Mouse (Mus musculus) liver, embryonic 14.5 days (tissue): ENCODE data around the gene Mical3.

Experiments used
- CTCF ChIP-seq: IDR thresholded peaks from 2 replicates; pipeline ENCODE4 v1.5.1; 2016; ENCODE audit warnings: antibody characterized with exemption, low read depth, control low read depth
- EP300 ChIP-seq: IDR thresholded peaks from 2 replicates; pipeline ENCODE4 v1.6.1; 2016; ENCODE audit warnings: antibody characterized with exemption, low read depth

DNA sequence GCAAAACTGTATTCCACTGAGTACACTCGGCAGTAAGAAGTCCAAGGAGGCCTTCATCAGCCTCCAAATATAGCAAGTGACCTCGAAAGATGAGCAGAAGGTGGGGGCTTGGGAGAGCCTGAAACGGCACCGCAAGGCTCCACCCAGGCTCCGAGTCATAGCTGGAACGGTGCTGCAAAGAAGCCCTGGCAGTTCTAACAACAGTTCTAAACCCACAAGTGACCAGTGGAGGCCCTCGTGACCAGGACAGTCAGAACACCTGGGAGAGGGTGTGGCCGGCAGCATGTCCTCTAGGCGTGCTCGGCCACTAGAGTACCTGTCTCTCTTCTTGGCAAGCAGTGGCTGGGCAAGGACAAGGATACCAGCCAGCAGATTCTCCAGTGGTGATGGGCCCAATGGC lies 27.9 kb downstream of the Mical3 start:
- TF ChIP-seq CTCF: no peak
- no peak for TF ChIP-seq EP300
